Mouse (Mus musculus): ENCODE results near the gene Dact1. TPM values are rescaled to one million over a fixed set of nuclear protein-coding genes. Genes with fewer than 3 reads are reported as not detected.

The Dact1 gene
- 1.3 and 2.0 TPM in 2 replicates for polyA plus RNA-seq (2012)

DNA sequence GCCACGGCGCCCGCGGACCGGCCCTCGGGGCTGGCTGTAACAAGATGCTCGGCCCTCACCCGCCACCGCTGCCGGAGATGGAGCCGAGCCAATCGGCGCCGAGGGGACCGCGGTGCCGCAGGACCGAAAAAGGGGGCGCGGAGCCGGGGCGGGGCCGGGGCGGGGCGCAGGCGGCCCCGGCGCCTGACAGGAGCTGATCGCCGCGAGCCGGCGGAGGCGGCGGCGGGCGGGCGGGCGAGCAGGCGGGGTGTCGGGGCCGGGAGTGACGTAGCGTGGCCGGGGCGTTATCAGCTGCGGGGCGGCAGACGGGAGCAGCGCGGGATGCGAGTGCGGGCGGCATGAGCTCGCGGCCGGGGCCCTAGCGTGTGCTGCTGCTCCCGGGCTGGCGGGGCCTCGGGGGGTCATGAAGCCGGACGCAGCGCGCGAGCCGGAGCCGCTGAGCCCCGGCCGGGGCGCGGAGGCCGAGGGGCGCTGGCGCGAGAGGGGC is at the start of gene Dact1:
Gene Dact1, plus strand, starts transcription at position 304 of the 487 bp plus-strand sequence.

Other genes with a start within 250 kb of the Dact1 start
- not detected in 2 replicates for gene Tomm20l, start 198.5 kb upstream of the Dact1 start, polyA plus RNA-seq (2012)
- gene Timm9, start 173.2 kb upstream of the Dact1 start, polyA plus RNA-seq (2012), result 18.6 and 19.6 TPM in 2 replicates
- gene 2700049A03Rik, start 173.0 kb upstream of the Dact1 start, polyA plus RNA-seq (2012), result 0.68 and 0.74 TPM in 2 replicates